Mouse (Mus musculus) thymus, postnatal 0 days (tissue): ENCODE data around the gene Rnf10. TPM values are rescaled to one million over a fixed set of nuclear protein-coding genes. Genes with fewer than 3 reads are reported as not detected.

ENCODE experiments used
- DNase-seq: peaks from one replicate; pipeline ENCODE4 v3.0.0-alpha.2; 2015; ENCODE audit warnings: low spot score
- polyA plus RNA-seq: library from polyadenylated mRNA; unstranded; fragments of >200 nt; fragmentation: Nextera tagmentation; extraction: Ambion mirVana; gene quantifications from 2 replicates; pipeline ENCODE4 v1.2.1, GENCODE M21; 2015

Rnf10 gene
- polyA plus RNA-seq, 1 experiment from 2014 or later = 98.7 TPM

GRCm38 (mm10) chr5:115204562-115205311 is 68.0 kb downstream of the Rnf10 start:
- no peak for DNase-seq

DNA sequence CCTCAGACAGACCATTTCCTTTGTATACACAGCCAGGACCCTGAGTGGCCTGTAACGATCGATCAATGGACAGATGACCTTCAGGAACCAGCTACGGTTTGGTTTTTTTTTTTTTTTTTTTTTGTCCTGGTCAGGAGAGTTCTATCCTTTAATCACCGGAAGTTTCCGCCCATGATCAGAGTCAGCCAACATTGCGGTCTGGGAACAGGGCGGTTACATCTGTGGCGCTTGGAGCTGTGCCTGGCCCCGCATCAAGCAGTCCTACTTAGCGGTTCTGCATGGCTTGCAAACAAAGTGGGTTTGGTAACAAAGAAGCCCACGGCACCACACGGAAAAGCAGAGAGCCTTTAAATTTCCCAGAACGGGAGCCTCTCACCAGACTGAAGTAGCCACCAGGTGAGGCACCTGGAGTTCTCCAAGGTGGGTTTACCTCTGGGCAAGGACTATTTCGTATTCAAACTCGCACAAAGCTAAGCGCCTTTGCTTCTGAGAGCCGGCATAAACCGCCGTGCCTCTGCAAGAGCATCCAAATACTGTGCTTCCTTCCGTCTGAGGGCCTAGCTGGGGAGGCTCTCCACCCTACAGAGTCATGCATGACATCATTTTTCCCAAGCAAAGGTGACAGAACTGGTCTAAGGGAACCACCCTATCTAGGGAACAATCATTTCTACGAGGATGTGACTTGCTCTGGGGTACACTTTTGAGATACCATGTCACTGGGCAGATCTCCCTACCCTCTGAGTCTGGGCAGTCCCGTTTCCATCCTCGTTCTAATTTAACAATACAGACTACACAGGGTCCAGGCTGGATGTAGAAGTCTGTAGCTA is 68.8 kb downstream of the Rnf10 start:
- no peak for DNase-seq

GRCm38 (mm10) chr5:115194626-115195221 is 78.0 kb downstream of the Rnf10 start:
- no peak for DNase-seq

GRCm38 (mm10) chr5:115193669-115194625 is 78.8 kb downstream of the Rnf10 start, which contains the start of gene Cabp1:
TSS of gene Cabp1 (minus strand) at chr5:115194381.
- peak; percentile 86 for DNase-seq

DNA sequence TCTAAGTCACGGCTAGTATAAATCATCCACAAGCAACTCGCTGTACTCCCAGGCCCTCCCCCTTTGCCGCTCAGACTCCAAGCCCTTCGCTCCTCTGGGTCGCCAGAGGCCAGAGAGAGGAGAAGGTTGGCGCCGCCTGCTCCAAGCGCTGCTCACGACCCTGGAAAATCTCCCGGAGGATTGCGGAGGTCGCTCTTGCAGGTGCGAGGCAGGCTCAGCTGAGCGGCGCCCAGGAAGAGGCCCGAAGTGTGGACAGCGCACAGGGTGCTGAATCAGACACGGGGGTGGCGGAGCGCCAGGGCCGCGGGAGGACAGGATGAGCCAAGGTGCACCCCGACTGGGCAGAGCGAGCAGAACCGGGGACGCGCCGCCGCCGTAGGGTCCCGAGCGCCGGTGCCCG is 79.5 kb downstream of the Rnf10 start:
- peak; percentile 51 for DNase-seq

GRCm38 (mm10) chr5:115192828-115193195 is 79.9 kb downstream of the Rnf10 start:
- DNase-seq = no peak

DNA sequence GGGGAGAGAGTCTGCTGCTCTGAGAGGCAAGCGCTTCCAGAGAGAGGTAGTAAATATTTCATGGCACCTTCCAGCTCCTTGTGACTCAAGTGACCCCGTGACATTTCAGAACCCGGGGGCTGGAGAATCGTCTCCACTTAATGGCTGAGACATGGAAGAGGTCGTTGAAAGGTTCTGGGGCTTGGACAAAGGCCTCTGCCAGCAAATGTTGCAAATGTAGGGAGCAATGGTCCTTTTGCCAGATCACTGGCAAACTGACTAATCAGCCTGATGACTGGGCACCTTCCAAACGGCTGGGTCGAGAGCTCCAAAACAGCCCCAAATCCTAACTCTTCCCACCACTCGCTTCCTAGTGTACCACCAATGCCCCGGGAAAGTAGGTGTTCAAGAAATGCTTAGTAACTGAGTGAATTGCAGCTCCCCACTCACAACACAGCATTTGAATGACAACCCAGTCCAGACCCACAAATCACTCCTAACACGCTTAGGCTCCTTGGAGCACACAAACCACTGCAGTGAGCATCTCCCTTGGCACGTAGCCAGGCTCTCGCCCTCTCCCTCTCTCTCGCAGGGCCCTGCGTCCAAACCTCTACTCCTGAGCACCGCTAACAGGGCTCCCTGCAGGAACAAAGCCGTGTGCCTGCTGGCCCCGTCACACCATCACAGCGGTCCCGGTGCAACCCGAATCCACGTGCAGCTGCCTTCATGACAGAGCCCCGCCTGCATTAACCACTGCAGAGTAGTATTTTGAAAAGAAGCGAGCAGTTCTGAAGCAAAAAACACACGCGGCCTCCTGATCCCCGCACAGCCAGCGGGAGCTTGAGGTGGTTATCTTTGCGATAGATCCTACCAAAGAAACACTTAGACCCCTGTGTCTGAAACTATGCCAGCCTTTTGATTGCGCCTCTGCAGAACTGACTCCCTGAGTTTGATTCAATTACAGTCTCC is 80.5 kb downstream of the Rnf10 start:
- no peak for DNase-seq

Other genes starting within 250 kb of the Rnf10 start
- gene Gm10401, start 174.6 kb downstream of the Rnf10 start, polyA plus RNA-seq = 26.4 and 27.2 TPM in 2 replicates
- gene Acads, start 153.6 kb downstream of the Rnf10 start, polyA plus RNA-seq = 51.6 and 58.6 TPM in 2 replicates
- 25.0 and 27.5 TPM in 2 replicates for gene Unc119b, start 137.9 kb downstream of the Rnf10 start, polyA plus RNA-seq
- 25.2 and 26.9 TPM in 2 replicates for gene Mlec, start 114.7 kb downstream of the Rnf10 start, polyA plus RNA-seq
- gene Cabp1, start 78.5 kb downstream of the Rnf10 start, polyA plus RNA-seq = 0.99 and 1.4 TPM in 2 replicates
- 229 and 231 TPM in 2 replicates for gene Pop5, start 37.1 kb downstream of the Rnf10 start, polyA plus RNA-seq
- gene Coq5, start 6.8 kb upstream of the Rnf10 start, polyA plus RNA-seq = 38.5 TPM in 2 replicates
- gene Dynll1, start 28.1 kb upstream of the Rnf10 start, polyA plus RNA-seq = 1,203 and 1,571 TPM in 2 replicates
- 236 and 257 TPM in 2 replicates for gene Srsf9, start 54.3 kb upstream of the Rnf10 start, polyA plus RNA-seq
- gene Gatc, start 68.3 kb upstream of the Rnf10 start, polyA plus RNA-seq = 11.6 and 12.5 TPM in 2 replicates
- gene Triap1, start 68.3 kb upstream of the Rnf10 start, polyA plus RNA-seq = 64.6 and 65.2 TPM in 2 replicates
- gene Cox6a1, start 76.1 kb upstream of the Rnf10 start, polyA plus RNA-seq = 1,056 and 1,106 TPM in 2 replicates
- 2.2 TPM in 2 replicates for gene Msi1, start 156.7 kb upstream of the Rnf10 start, polyA plus RNA-seq
- 0.99 TPM in 2 replicates for gene Pla2g1b, start 193.4 kb upstream of the Rnf10 start, polyA plus RNA-seq
- 17.0 and 17.3 TPM in 2 replicates for gene Sirt4, start 211.8 kb upstream of the Rnf10 start, polyA plus RNA-seq
- gene Pxn, start 233.8 kb upstream of the Rnf10 start, polyA plus RNA-seq = 40.2 and 44.8 TPM in 2 replicates